Mouse (Mus musculus) erythroid progenitor cell, adult 5-6 weeks (primary cell): Measurements from ENCODE around the gene Olfr796. TPM values are rescaled to one million over a fixed set of nuclear protein-coding genes. Genes with fewer than 3 reads are reported as not detected.

Experiments
- ATAC-seq: replicated peaks from 2 replicates; pipeline ENCODE4 v1.8.0; 2016; ENCODE audit warnings: moderate number of reproducible peaks, mild to moderate bottlenecking, moderate TSS enrichment, inconsistent platforms; ENCODE audit not compliant: poor library complexity, low FRiP score, severe bottlenecking
- total RNA-seq, 2 experiments: library from RNA; stranded (forward) in 1 of 2; stranded (reverse) in 1 of 2; fragments of 150-400 nt in 1 of 2; fragments of 186-747, 209-891 nt in 1 of 2; gene quantifications; 2 replicates each; pipeline versions ENCODE4 v1.2.3 to v1.2.4; 2015 to 2017; ENCODE audit warnings: low replicate concordance in 2 of 2

The Olfr796 gene
- total RNA-seq (2015; ENCODE audit: low replicate concordance) (not detected in 2 replicates), total RNA-seq (2017; ENCODE audit: low replicate concordance) (not detected in 2 replicates)

DNA sequence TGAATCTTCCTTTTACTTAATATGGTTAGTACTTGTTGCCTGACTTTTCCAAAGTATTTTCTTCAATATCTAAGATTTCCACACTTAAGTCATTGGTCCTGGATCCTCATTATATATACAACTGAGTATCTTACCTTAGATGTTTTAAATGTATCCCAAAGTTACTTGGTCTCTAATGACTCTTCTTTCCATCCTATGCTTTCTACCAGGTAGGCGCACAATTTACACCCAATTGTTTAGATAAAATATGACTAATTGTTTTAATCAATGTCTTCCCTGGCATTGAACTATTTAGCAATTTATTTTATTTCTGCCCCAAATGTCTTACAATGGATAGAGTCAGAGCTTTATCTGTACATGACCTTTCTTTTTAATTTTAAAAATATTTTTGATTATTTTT is at the start of gene Olfr796:
Olfr796 (minus strand) TSS at position 101 of the 400 bp plus-strand sequence.
- no peak for ATAC-seq

DNA sequence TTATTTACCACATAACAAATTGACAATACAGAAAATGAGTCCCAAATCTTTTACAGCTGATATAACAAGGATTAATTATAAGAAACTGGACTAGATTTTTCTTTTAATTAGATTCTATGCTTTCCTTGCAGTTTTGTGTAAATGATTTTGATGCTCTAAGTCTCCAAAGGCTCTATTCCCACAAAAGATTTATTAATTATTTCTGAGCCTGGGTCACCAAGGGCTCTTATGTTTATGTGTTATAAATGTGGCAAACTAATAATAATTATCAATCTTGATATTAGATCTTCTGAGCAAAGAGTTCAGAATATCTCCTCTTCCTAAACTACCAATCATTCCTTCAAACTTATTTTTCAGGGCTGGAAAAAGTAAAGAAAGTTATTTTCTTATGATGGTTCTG is 45.0 kb upstream of the Olfr796 start, which contains the start of gene Olfr800:
Olfr800 (plus strand) TSS at position 301 of the 400 bp plus-strand sequence.
- no peak for ATAC-seq

- ATAC-seq = no peak
These were observed 39.4 kb upstream of the Olfr796 start for GRCm38 (mm10) chr10:129651763-129652162.

DNA sequence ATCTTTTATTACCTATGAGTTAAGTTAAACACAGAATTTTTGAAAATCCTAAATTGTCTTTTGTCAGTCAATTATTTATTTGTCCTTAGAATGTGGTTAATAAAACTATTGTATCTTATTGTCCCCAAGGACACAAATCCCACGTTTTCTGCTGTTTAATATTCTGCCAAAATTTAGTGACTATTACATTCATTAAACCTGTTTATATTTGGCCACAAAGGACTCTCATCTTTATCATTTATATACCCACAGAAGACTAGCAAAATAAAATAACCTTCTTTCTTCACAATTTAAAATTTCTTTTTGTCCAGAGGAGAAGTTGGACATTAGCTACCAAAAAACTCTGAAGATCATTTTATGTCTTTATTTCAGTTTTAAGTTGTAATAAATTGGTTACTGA is 24.8 kb upstream of the Olfr796 start, which contains the start of gene Olfr799:
Olfr799 (plus strand) TSS at position 301 of the 400 bp plus-strand sequence.
- no peak for ATAC-seq

- no peak for ATAC-seq
These were observed 15.5 kb upstream of the Olfr796 start, which contains the start of gene Olfr798 for GRCm38 (mm10) chr10:129627834-129628233. Gene Olfr798, minus strand, starts transcription at chr10:129627934.

- no peak for ATAC-seq
These were observed 10.9 kb upstream of the Olfr796 start for GRCm38 (mm10) chr10:129623251-129623650.

GRCm38 (mm10) chr10:129621724-129622123 is 9.4 kb upstream of the Olfr796 start:
- ATAC-seq = no peak

GRCm38 (mm10) chr10:129577066-129577465 is 35.3 kb downstream of the Olfr796 start:
- ATAC-seq = no peak

- ATAC-seq = no peak
These were observed 45.0 kb downstream of the Olfr796 start, which contains the start of gene Olfr794 for GRCm38 (mm10) chr10:129567355-129567754. Gene Olfr794, plus strand, starts transcription at chr10:129567655.

Other genes starting within 250 kb of the Olfr796 start
- 0.42 TPM in 1 of 2 replicates, not detected in the other for gene Olfr784, start 228.5 kb downstream of the Olfr796 start, total RNA-seq (2015; ENCODE audit: low replicate concordance)
- gene Olfr784, start 228.5 kb downstream of the Olfr796 start, total RNA-seq (2017; ENCODE audit: low replicate concordance) = not detected in 2 replicates
- gene Olfr785, start 207.1 kb downstream of the Olfr796 start, total RNA-seq (2015; ENCODE audit: low replicate concordance) = not detected in 2 replicates
- not detected in 2 replicates for gene Olfr785, start 207.1 kb downstream of the Olfr796 start, total RNA-seq (2017; ENCODE audit: low replicate concordance)
- not detected in 2 replicates for gene Olfr786, start 185.3 kb downstream of the Olfr796 start, total RNA-seq (2015; ENCODE audit: low replicate concordance)
- not detected in 2 replicates for gene Olfr786, start 185.3 kb downstream of the Olfr796 start, total RNA-seq (2017; ENCODE audit: low replicate concordance)
- not detected in 2 replicates for gene Olfr787, start 150.7 kb downstream of the Olfr796 start, total RNA-seq (2015; ENCODE audit: low replicate concordance)
- gene Olfr787, start 150.7 kb downstream of the Olfr796 start, total RNA-seq (2017; ENCODE audit: low replicate concordance) = not detected in 2 replicates
- not detected in 2 replicates for gene Olfr788, start 141.6 kb downstream of the Olfr796 start, total RNA-seq (2015; ENCODE audit: low replicate concordance)
- not detected in 2 replicates for gene Olfr788, start 141.6 kb downstream of the Olfr796 start, total RNA-seq (2017; ENCODE audit: low replicate concordance)
- not detected in 2 replicates for gene Olfr789, start 127.8 kb downstream of the Olfr796 start, total RNA-seq (2015; ENCODE audit: low replicate concordance)
- not detected in 2 replicates for gene Olfr789, start 127.8 kb downstream of the Olfr796 start, total RNA-seq (2017; ENCODE audit: low replicate concordance)
- gene Olfr790, start 114.1 kb downstream of the Olfr796 start, total RNA-seq (2015; ENCODE audit: low replicate concordance) = not detected in 2 replicates
- gene Olfr790, start 114.1 kb downstream of the Olfr796 start, total RNA-seq (2017; ENCODE audit: low replicate concordance) = not detected in 2 replicates
- not detected in 2 replicates for gene Olfr791, start 90.8 kb downstream of the Olfr796 start, total RNA-seq (2015; ENCODE audit: low replicate concordance)
- gene Olfr791, start 90.8 kb downstream of the Olfr796 start, total RNA-seq (2017; ENCODE audit: low replicate concordance) = not detected in 2 replicates
- not detected in 2 replicates for gene Olfr792, start 73.4 kb downstream of the Olfr796 start, total RNA-seq (2015; ENCODE audit: low replicate concordance)
- not detected in 2 replicates for gene Olfr792, start 73.4 kb downstream of the Olfr796 start, total RNA-seq (2017; ENCODE audit: low replicate concordance)
- not detected in 2 replicates for gene Olfr794, start 44.9 kb downstream of the Olfr796 start, total RNA-seq (2015; ENCODE audit: low replicate concordance)
- not detected in 2 replicates for gene Olfr794, start 44.9 kb downstream of the Olfr796 start, total RNA-seq (2017; ENCODE audit: low replicate concordance)
- gene Olfr798, start 15.4 kb upstream of the Olfr796 start, total RNA-seq (2015; ENCODE audit: low replicate concordance) = not detected in 2 replicates
- gene Olfr798, start 15.4 kb upstream of the Olfr796 start, total RNA-seq (2017; ENCODE audit: low replicate concordance) = not detected in 2 replicates
- not detected in 2 replicates for gene Olfr799, start 24.9 kb upstream of the Olfr796 start, total RNA-seq (2015; ENCODE audit: low replicate concordance)
- gene Olfr799, start 24.9 kb upstream of the Olfr796 start, total RNA-seq (2017; ENCODE audit: low replicate concordance) = not detected in 2 replicates
- gene Olfr800, start 45.1 kb upstream of the Olfr796 start, total RNA-seq (2015; ENCODE audit: low replicate concordance) = not detected in 2 replicates
- gene Olfr800, start 45.1 kb upstream of the Olfr796 start, total RNA-seq (2017; ENCODE audit: low replicate concordance) = not detected in 2 replicates
- not detected in 2 replicates for gene Olfr801, start 61.3 kb upstream of the Olfr796 start, total RNA-seq (2015; ENCODE audit: low replicate concordance)
- not detected in 2 replicates for gene Olfr801, start 61.3 kb upstream of the Olfr796 start, total RNA-seq (2017; ENCODE audit: low replicate concordance)
- not detected in 2 replicates for gene Olfr802, start 75.6 kb upstream of the Olfr796 start, total RNA-seq (2015; ENCODE audit: low replicate concordance)
- not detected in 2 replicates for gene Olfr802, start 75.6 kb upstream of the Olfr796 start, total RNA-seq (2017; ENCODE audit: low replicate concordance)
- gene Olfr803, start 81.7 kb upstream of the Olfr796 start, total RNA-seq (2015; ENCODE audit: low replicate concordance) = not detected in 2 replicates
- not detected in 2 replicates for gene Olfr803, start 81.7 kb upstream of the Olfr796 start, total RNA-seq (2017; ENCODE audit: low replicate concordance)
- gene Olfr804, start 90.6 kb upstream of the Olfr796 start, total RNA-seq (2015; ENCODE audit: low replicate concordance) = not detected in 2 replicates
- gene Olfr804, start 90.6 kb upstream of the Olfr796 start, total RNA-seq (2017; ENCODE audit: low replicate concordance) = not detected in 2 replicates
- not detected in 2 replicates for gene Olfr805, start 116.8 kb upstream of the Olfr796 start, total RNA-seq (2015; ENCODE audit: low replicate concordance)
- gene Olfr805, start 116.8 kb upstream of the Olfr796 start, total RNA-seq (2017; ENCODE audit: low replicate concordance) = not detected in 2 replicates
- gene Olfr806, start 129.4 kb upstream of the Olfr796 start, total RNA-seq (2015; ENCODE audit: low replicate concordance) = not detected in 2 replicates
- gene Olfr806, start 129.4 kb upstream of the Olfr796 start, total RNA-seq (2017; ENCODE audit: low replicate concordance) = not detected in 2 replicates
- gene Olfr807, start 145.2 kb upstream of the Olfr796 start, total RNA-seq (2015; ENCODE audit: low replicate concordance) = not detected in 2 replicates
- gene Olfr807, start 145.2 kb upstream of the Olfr796 start, total RNA-seq (2017; ENCODE audit: low replicate concordance) = not detected in 2 replicates
- gene Olfr808, start 152.9 kb upstream of the Olfr796 start, total RNA-seq (2015; ENCODE audit: low replicate concordance) = not detected in 2 replicates
- gene Olfr808, start 152.9 kb upstream of the Olfr796 start, total RNA-seq (2017; ENCODE audit: low replicate concordance) = not detected in 2 replicates
- not detected in 2 replicates for gene Olfr809, start 162.1 kb upstream of the Olfr796 start, total RNA-seq (2015; ENCODE audit: low replicate concordance)
- not detected in 2 replicates for gene Olfr809, start 162.1 kb upstream of the Olfr796 start, total RNA-seq (2017; ENCODE audit: low replicate concordance)
- gene Olfr810, start 182.3 kb upstream of the Olfr796 start, total RNA-seq (2015; ENCODE audit: low replicate concordance) = not detected in 2 replicates
- gene Olfr810, start 182.3 kb upstream of the Olfr796 start, total RNA-seq (2017; ENCODE audit: low replicate concordance) = not detected in 2 replicates
- not detected in 2 replicates for gene Olfr811, start 191.8 kb upstream of the Olfr796 start, total RNA-seq (2015; ENCODE audit: low replicate concordance)
- not detected in 2 replicates for gene Olfr811, start 191.8 kb upstream of the Olfr796 start, total RNA-seq (2017; ENCODE audit: low replicate concordance)
- gene Olfr812, start 233.5 kb upstream of the Olfr796 start, total RNA-seq (2015; ENCODE audit: low replicate concordance) = not detected in 2 replicates
- gene Olfr812, start 233.5 kb upstream of the Olfr796 start, total RNA-seq (2017; ENCODE audit: low replicate concordance) = not detected in 2 replicates
- gene Olfr813, start 242.8 kb upstream of the Olfr796 start, total RNA-seq (2015; ENCODE audit: low replicate concordance) = not detected in 2 replicates
- gene Olfr813, start 242.8 kb upstream of the Olfr796 start, total RNA-seq (2017; ENCODE audit: low replicate concordance) = not detected in 2 replicates